In genomic region chr8:85037366-85037680, GRCm38 (mm10) we compare ENCODE assay signal across 8 mouse cellular contexts. TPM values are rescaled to one million over a fixed set of nuclear protein-coding genes. Genes with fewer than 3 reads are reported as not detected.
DNase-seq lines count a peak whose midpoint lies in the region; ATAC-seq and TF ChIP-seq lines count a peak whose summit lies in the region.

No protein-coding gene starts in this region.

- no peak for TF ChIP-seq CTCF in testis, adult 2 months (IDR thresholded peaks at IDR 0.05; ENCODE audit: control insufficient read depth, insufficient read depth, insufficient replicate concordance, low read depth, low read length)

- H3K4me1 ChIP-seq in testis, adult 2 months (ENCODE audit: control insufficient read depth, insufficient read depth, low read length), result peaks cover 13% of the 10 kb centered on the region
- H3K4me1 ChIP-seq in limb, embryonic 14.5 days (ENCODE audit: control insufficient read depth, insufficient read depth, low read length), result peaks cover 13% of the 10 kb centered on the region
- peaks cover 17% of the 10 kb centered on the region for H3K4me1 ChIP-seq in stomach, embryonic 14.5 days (ENCODE audit: control insufficient read depth, insufficient read depth, low read length)

- peak overlapping the region; percentile 73 for H3K4me2 ChIP-seq in limb, embryonic 14.5 days (replicated peaks; ENCODE audit: low read depth, low read length, severe bottlenecking)
- H3K4me2 ChIP-seq in stomach, embryonic 14.5 days (replicated peaks; ENCODE audit: low read depth, low read length), result peak overlapping the region; percentile 86

- peak overlapping the region; percentile 91 for H3K4me3 ChIP-seq in testis, adult 2 months (ENCODE audit: control insufficient read depth, low read depth, low read length)
- peak overlapping the region; percentile 74 for H3K4me3 ChIP-seq in limb, embryonic 14.5 days (replicated peaks; ENCODE audit: low read length)
- H3K4me3 ChIP-seq in stomach, embryonic 14.5 days (ENCODE audit: low read depth, low read length), result peak overlapping the region; percentile 84

- peak overlapping the region; percentile 89 for H3K9ac ChIP-seq in limb, embryonic 14.5 days (ENCODE audit: low read depth, low read length, severe bottlenecking)
- peak overlapping the region; percentile 87 for H3K9ac ChIP-seq in stomach, embryonic 14.5 days (replicated peaks; ENCODE audit: low read depth, low read length)

- ATAC-seq in cerebellum, adult (ENCODE audit: insufficient number of reproducible peaks, low FRiP score, low TSS enrichment), result peak; percentile 11; the same call in 1 of the 2 replicates
- ATAC-seq in limb, embryonic 14.5 days (ENCODE audit: low FRiP score, low read depth), result peak; percentile 47
- ATAC-seq in stomach, embryonic 14.5 days (ENCODE audit: insufficient number of reproducible peaks, insufficient read depth, low FRiP score, low read depth), result peak; percentile 56

- H3K27ac ChIP-seq in testis, adult 2 months (ENCODE audit: control insufficient read depth, insufficient read depth, low read depth, low read length), result peak overlapping the region; percentile 85
- peak overlapping the region; percentile 98 for H3K27ac ChIP-seq in limb, embryonic 14.5 days (replicated peaks; ENCODE audit: low read depth, low read length)
- peak overlapping the region; percentile 99 for H3K27ac ChIP-seq in stomach, embryonic 14.5 days (ENCODE audit: low read length)

- no peaks in the 10 kb centered on the region for H3K9me3 ChIP-seq in limb, embryonic 14.5 days (ENCODE audit: control insufficient read depth, low read length)
- H3K9me3 ChIP-seq in stomach, embryonic 14.5 days (ENCODE audit: control insufficient read depth, low read depth, low read length), result no peaks in the 10 kb centered on the region

- no peak for DNase-seq in cerebellum, postnatal 36 days
- DNase-seq in testis, postnatal 10 days (ENCODE audit: low spot score), result no peak
- DNase-seq in limb, embryonic 14.5 days (ENCODE audit: low spot score), result peak; percentile 49
- DNase-seq in layer of hippocampus, adult 9-11 months, result no peak
- DNase-seq in left cerebral cortex, adult 9 months (ENCODE audit: low spot score in 2 of 2), result no peak

- H3K27me3 ChIP-seq in testis, adult 2 months (ENCODE audit: control insufficient read depth, insufficient read depth, low read length), result no peaks in the 10 kb centered on the region
- no peaks in the 10 kb centered on the region for H3K27me3 ChIP-seq in limb, embryonic 14.5 days (ENCODE audit: control insufficient read depth, insufficient read depth, low read length)
- no peaks in the 10 kb centered on the region for H3K27me3 ChIP-seq in stomach, embryonic 14.5 days (ENCODE audit: control insufficient read depth, insufficient read depth, low read length)

- H3K36me3 ChIP-seq in testis, adult 2 months (ENCODE audit: control insufficient read depth, insufficient read depth, low read length), result no peaks in the 10 kb centered on the region; the same call in 1 of the 2 replicates
- H3K36me3 ChIP-seq in limb, embryonic 14.5 days (ENCODE audit: control insufficient read depth, insufficient read depth, low read length), result peaks cover 42% of the 10 kb centered on the region
- H3K36me3 ChIP-seq in stomach, embryonic 14.5 days (ENCODE audit: control insufficient read depth, insufficient read depth, low read length), result peaks cover 31% of the 10 kb centered on the region

- TF ChIP-seq POLR2A in testis, adult 2 months (IDR thresholded peaks at IDR 0.05; ENCODE audit: control insufficient read depth, low read depth, low read length), result no peak
- TF ChIP-seq POLR2A in limb, embryonic 14.5 days (IDR thresholded peaks at IDR 0.05; ENCODE audit: borderline replicate concordance, extremely low read depth, insufficient read depth, insufficient read length), result no peak

- WGBS in limb, embryonic 14.5 days, result under 1% methylated on average over 12 of the region's 14 CpGs
- WGBS in stomach, embryonic 14.5 days, result under 1% methylated on average over 14 of the region's 14 CpGs

RNA-seq across cellular contexts. Expression of gene Tnpo2, which starts 0.6 kb away (rescaled TPM):
- 44.7 and 44.9 TPM in 2 replicates for polyA plus RNA-seq in testis, adult 2 months (2012; rRNA removed)
- 89.9 and 112 TPM in 2 replicates for polyA plus RNA-seq in limb, embryonic 14.5 days (2012; rRNA removed)
- polyA plus RNA-seq in limb, embryonic 14.5 days (2014; fragmentation: Nextera tagmentation; extraction: Ambion mirVana), result 16.9 and 18.0 TPM in 2 replicates
- 19.0 and 26.5 TPM in 2 replicates for polyA plus RNA-seq in stomach, embryonic 14.5 days (2014; fragmentation: Nextera tagmentation; extraction: Ambion mirVana)

RNA-seq across cellular contexts. Expression of gene Trir, which starts 10.7 kb away (rescaled TPM):
- 82.1 and 88.6 TPM in 2 replicates for polyA plus RNA-seq in testis, adult 2 months (2012; rRNA removed)
- polyA plus RNA-seq in limb, embryonic 14.5 days (2012; rRNA removed), result 163 and 168 TPM in 2 replicates
- polyA plus RNA-seq in limb, embryonic 14.5 days (2014; fragmentation: Nextera tagmentation; extraction: Ambion mirVana), result 135 and 156 TPM in 2 replicates
- 132 and 136 TPM in 2 replicates for polyA plus RNA-seq in stomach, embryonic 14.5 days (2014; fragmentation: Nextera tagmentation; extraction: Ambion mirVana)

RNA-seq across cellular contexts. Expression of gene Asna1, which starts 12.2 kb away (rescaled TPM):
- polyA plus RNA-seq in testis, adult 2 months (2012; rRNA removed), result 203 and 208 TPM in 2 replicates
- polyA plus RNA-seq in limb, embryonic 14.5 days (2012; rRNA removed), result 173 and 207 TPM in 2 replicates
- polyA plus RNA-seq in limb, embryonic 14.5 days (2014; fragmentation: Nextera tagmentation; extraction: Ambion mirVana), result 95.0 and 98.0 TPM in 2 replicates
- polyA plus RNA-seq in stomach, embryonic 14.5 days (2014; fragmentation: Nextera tagmentation; extraction: Ambion mirVana), result 101 and 103 TPM in 2 replicates

RNA-seq across cellular contexts. Expression of gene Fbxw9, which starts 22.5 kb away (rescaled TPM):
- 83.8 and 91.5 TPM in 2 replicates for polyA plus RNA-seq in testis, adult 2 months (2012; rRNA removed)
- 51.0 and 73.3 TPM in 2 replicates for polyA plus RNA-seq in limb, embryonic 14.5 days (2012; rRNA removed)
- polyA plus RNA-seq in limb, embryonic 14.5 days (2014; fragmentation: Nextera tagmentation; extraction: Ambion mirVana), result 28.6 and 30.5 TPM in 2 replicates
- polyA plus RNA-seq in stomach, embryonic 14.5 days (2014; fragmentation: Nextera tagmentation; extraction: Ambion mirVana), result 31.9 and 32.6 TPM in 2 replicates

RNA-seq across cellular contexts. Expression of gene Best2, which starts 23.0 kb away (rescaled TPM):
- polyA plus RNA-seq in testis, adult 2 months (2012; rRNA removed), result 0.08 TPM in 1 of 2 replicates, not detected in the other
- 0.08 and 0.15 TPM in 2 replicates for polyA plus RNA-seq in limb, embryonic 14.5 days (2012; rRNA removed)
- polyA plus RNA-seq in limb, embryonic 14.5 days (2014; fragmentation: Nextera tagmentation; extraction: Ambion mirVana), result not detected in 2 replicates
- 0.29 and 0.38 TPM in 2 replicates for polyA plus RNA-seq in stomach, embryonic 14.5 days (2014; fragmentation: Nextera tagmentation; extraction: Ambion mirVana)
